Mouse (Mus musculus) liver, adult 2 months (tissue): ENCODE measurements around the gene Arhgef17.

Experiments used
- CTCF ChIP-seq: fragments of 200-500 bp; IDR thresholded peaks from 2 replicates; pipeline ENCODE4 v1.5.1; 2011; ENCODE audit warnings: low read depth, low read length, control low read depth
- POLR2A ChIP-seq: fragments of 200-500 bp; IDR thresholded peaks from 2 replicates; pipeline ENCODE4 v1.6.1; 2011; ENCODE audit warnings: low read length, control low read depth; ENCODE audit not compliant: insufficient read depth; ENCODE audit errors: extremely low read depth

DNA sequence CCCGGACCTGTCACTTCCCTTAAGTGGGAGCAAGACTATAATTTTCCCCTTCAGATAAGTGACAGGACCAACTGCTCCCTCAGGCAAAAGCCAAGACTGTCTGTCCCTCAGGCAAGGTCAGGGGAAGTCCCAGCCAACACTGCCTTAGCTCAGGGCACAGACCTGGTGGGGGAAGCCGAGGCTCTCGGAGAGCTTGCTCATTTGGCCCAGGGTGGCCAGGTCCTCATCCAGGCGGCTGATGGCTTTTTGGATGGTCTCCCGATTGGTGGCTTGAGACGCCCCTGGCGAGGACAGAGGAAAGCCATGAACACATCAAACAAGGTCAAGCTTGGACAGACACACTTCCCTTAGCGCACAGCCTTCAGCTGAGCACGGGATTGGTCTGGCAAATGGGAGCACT, 50.4 kb downstream of the Arhgef17 start:
- TF ChIP-seq CTCF (no peak), POLR2A (no peak)
